Mouse (Mus musculus) bone marrow macrophage, adult 2 months (primary cell): ENCODE measurements around the gene Lad1.

Experiments
- CTCF ChIP-seq: IDR thresholded peaks from 2 replicates; pipeline ENCODE4 v1.5.1; 2012; ENCODE audit warnings: low read depth, mild to moderate bottlenecking, low read length, moderate library complexity
- POLR2A ChIP-seq: IDR thresholded peaks from 2 replicates; pipeline ENCODE4 v1.6.1; 2012; ENCODE audit warnings: mild to moderate bottlenecking, low read depth, low read length, borderline replicate concordance

- TF ChIP-seq POLR2A (no peak), CTCF (no peak)
Observed at GRCm38 (mm10) chr1:135817595-135817994, 803 bp upstream of the Lad1 start.
